Mouse (Mus musculus): ENCODE results near the gene Adamts14. TPM values are rescaled to one million over a fixed set of nuclear protein-coding genes. Genes with fewer than 3 reads are reported as not detected.

The Adamts14 gene
- polyA plus RNA-seq, 2 experiments = 0.13 to 0.21 TPM

GRCm38 (mm10) chr10:61194611-61195010 lies 78.6 kb downstream of the Adamts14 start:
- Histone ChIP-seq H3K9ac (replicated peaks) (no peak overlapping the region), H3K9me3 (ENCODE audit: control insufficient read depth, low read length) (no peaks in the 10 kb centered on the region), H3K27me3 (ENCODE audit: control insufficient read depth, insufficient read depth, low read length) (no peaks in the 10 kb centered on the region), H3K4me3 (ENCODE audit: insufficient read depth in 1 of 2, low read depth in 2 of 2, low read length in 2 of 2) (no peak overlapping the region), H3K4me1 (replicated peaks; ENCODE audit: control insufficient read depth in 2 of 2, insufficient read depth in 2 of 2, low read length in 1 of 2) (no peaks in the 10 kb centered on the region), H3K27ac (no peak overlapping the region), H3K4me2 (ENCODE audit: low read depth) (no peak overlapping the region), H3K36me3 (replicated peaks; ENCODE audit: control insufficient read depth, insufficient read depth, low read depth) (no peaks in the 10 kb centered on the region)
- TF ChIP-seq EP300 (IDR thresholded peaks at IDR 0.05; ENCODE audit: low read depth) (no peak), CTCF (IDR thresholded peaks at IDR 0.05; ENCODE audit: low read depth) (no peak)
- ATAC-seq (ENCODE audit: insufficient read depth) (no peak), DNase-seq (ENCODE audit: low read depth in 3 of 3, low spot score in 3 of 3) (no peak)
- WGBS (ENCODE audit: insufficient replicate concordance) = 69% methylated on average over 9 of the region's 9 CpGs

GRCm38 (mm10) chr10:61188010-61188409 lies 85.2 kb downstream of the Adamts14 start:
- Histone ChIP-seq H3K27ac (no peak overlapping the region), H3K9ac (replicated peaks) (no peak overlapping the region), H3K4me3 (ENCODE audit: insufficient read depth in 1 of 2, low read depth in 2 of 2, low read length in 2 of 2) (no peak overlapping the region), H3K4me1 (replicated peaks; ENCODE audit: control insufficient read depth in 2 of 2, insufficient read depth in 2 of 2, low read length in 1 of 2) (no peaks in the 10 kb centered on the region), H3K36me3 (replicated peaks; ENCODE audit: control insufficient read depth, insufficient read depth, low read depth) (no peaks in the 10 kb centered on the region), H3K4me2 (ENCODE audit: low read depth) (no peak overlapping the region), H3K9me3 (ENCODE audit: control insufficient read depth, low read length) (no peaks in the 10 kb centered on the region), H3K27me3 (ENCODE audit: control insufficient read depth, insufficient read depth, low read length) (no peaks in the 10 kb centered on the region)
- DNase-seq (ENCODE audit: low read depth in 3 of 3, low spot score in 3 of 3) (no peak), ATAC-seq (ENCODE audit: insufficient read depth) (no peak)
- 10% methylated on average over 3 of the region's 3 CpGs for WGBS (ENCODE audit: insufficient replicate concordance)
- TF ChIP-seq EP300 (IDR thresholded peaks at IDR 0.05; ENCODE audit: low read depth) = no peak
- TF ChIP-seq CTCF (IDR thresholded peaks at IDR 0.05; ENCODE audit: low read depth) = no peak

DNA sequence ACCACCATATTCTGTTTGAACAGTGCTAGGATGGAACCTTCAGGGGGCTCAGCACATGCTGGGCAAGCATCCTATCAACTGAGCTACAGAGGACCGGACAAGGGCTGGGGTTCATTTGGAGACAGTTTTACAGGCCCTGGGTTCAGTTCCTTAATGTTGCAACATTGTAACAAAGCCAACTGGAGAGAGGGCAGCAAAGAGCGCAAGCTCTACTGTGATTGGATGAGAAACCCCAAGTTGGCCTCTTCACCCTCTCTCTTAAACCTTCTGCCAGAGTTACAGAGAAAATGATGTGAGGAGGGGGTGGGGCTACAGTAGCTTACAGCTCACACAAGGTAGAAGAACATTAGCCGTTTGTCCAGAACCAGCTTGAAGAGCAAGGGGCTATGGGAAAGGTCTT lies 86.2 kb downstream of the Adamts14 start:
- no peaks in the 10 kb centered on the region for H3K36me3 ChIP-seq (replicated peaks; ENCODE audit: control insufficient read depth, insufficient read depth, low read depth)
- no peaks in the 10 kb centered on the region for H3K9me3 ChIP-seq (ENCODE audit: control insufficient read depth, low read length)
- H3K4me3 ChIP-seq (ENCODE audit: insufficient read depth in 1 of 2, low read depth in 2 of 2, low read length in 2 of 2) = no peak overlapping the region
- ATAC-seq (ENCODE audit: insufficient read depth) (no peak), DNase-seq (ENCODE audit: low read depth in 3 of 3, low spot score in 3 of 3) (no peak)
- 52% methylated on average over 3 of the region's 3 CpGs for WGBS (ENCODE audit: insufficient replicate concordance)
- H3K27me3 ChIP-seq (ENCODE audit: control insufficient read depth, insufficient read depth, low read length) = no peaks in the 10 kb centered on the region
- H3K4me1 ChIP-seq (replicated peaks; ENCODE audit: control insufficient read depth in 2 of 2, insufficient read depth in 2 of 2, low read length in 1 of 2) = no peaks in the 10 kb centered on the region
- no peak overlapping the region for H3K9ac ChIP-seq (replicated peaks)
- no peak overlapping the region for H3K27ac ChIP-seq
- H3K4me2 ChIP-seq (ENCODE audit: low read depth) = no peak overlapping the region
- TF ChIP-seq EP300 (IDR thresholded peaks at IDR 0.05; ENCODE audit: low read depth) (no peak), CTCF (IDR thresholded peaks at IDR 0.05; ENCODE audit: low read depth) (no peak)

GRCm38 (mm10) chr10:61179927-61180326 lies 93.3 kb downstream of the Adamts14 start:
- no peaks in the 10 kb centered on the region for H3K9me3 ChIP-seq (ENCODE audit: control insufficient read depth, low read length)
- H3K27me3 ChIP-seq (ENCODE audit: control insufficient read depth, insufficient read depth, low read length) = no peaks in the 10 kb centered on the region
- 59% methylated on average over 6 of the region's 6 CpGs for WGBS (ENCODE audit: insufficient replicate concordance)
- H3K4me1 ChIP-seq (replicated peaks; ENCODE audit: control insufficient read depth in 2 of 2, insufficient read depth in 2 of 2, low read length in 1 of 2) = no peaks in the 10 kb centered on the region
- no peak for DNase-seq (ENCODE audit: low read depth in 3 of 3, low spot score in 3 of 3)
- no peak overlapping the region for H3K9ac ChIP-seq (replicated peaks)
- H3K27ac ChIP-seq = no peak overlapping the region
- TF ChIP-seq CTCF (IDR thresholded peaks at IDR 0.05; ENCODE audit: low read depth) = no peak
- no peak for TF ChIP-seq EP300 (IDR thresholded peaks at IDR 0.05; ENCODE audit: low read depth)
- no peak overlapping the region for H3K4me3 ChIP-seq (ENCODE audit: insufficient read depth in 1 of 2, low read depth in 2 of 2, low read length in 2 of 2)
- no peak for ATAC-seq (ENCODE audit: insufficient read depth)
- H3K36me3 ChIP-seq (replicated peaks; ENCODE audit: control insufficient read depth, insufficient read depth, low read depth) = no peaks in the 10 kb centered on the region
- H3K4me2 ChIP-seq (ENCODE audit: low read depth) = no peak overlapping the region

- H3K9ac ChIP-seq (replicated peaks) = no peak overlapping the region
These were observed 94.6 kb downstream of the Adamts14 start for GRCm38 (mm10) chr10:61178687-61179086.

More at GRCm38 (mm10) chr10:61178687-61179086, 94.6 kb downstream of the Adamts14 start:
- Histone ChIP-seq H3K27ac (no peak overlapping the region), H3K4me2 (ENCODE audit: low read depth) (no peak overlapping the region), H3K9me3 (ENCODE audit: control insufficient read depth, low read length) (no peaks in the 10 kb centered on the region), H3K4me3 (ENCODE audit: insufficient read depth in 1 of 2, low read depth in 2 of 2, low read length in 2 of 2) (no peak overlapping the region), H3K4me1 (replicated peaks; ENCODE audit: control insufficient read depth in 2 of 2, insufficient read depth in 2 of 2, low read length in 1 of 2) (no peaks in the 10 kb centered on the region), H3K27me3 (ENCODE audit: control insufficient read depth, insufficient read depth, low read length) (no peaks in the 10 kb centered on the region), H3K36me3 (replicated peaks; ENCODE audit: control insufficient read depth, insufficient read depth, low read depth) (no peaks in the 10 kb centered on the region)
- DNase-seq (ENCODE audit: low read depth in 3 of 3, low spot score in 3 of 3) (no peak), ATAC-seq (ENCODE audit: insufficient read depth) (no peak)
- WGBS (ENCODE audit: insufficient replicate concordance) = 58% methylated on average over 8 of the region's 8 CpGs
- TF ChIP-seq CTCF (IDR thresholded peaks at IDR 0.05; ENCODE audit: low read depth) (no peak), EP300 (IDR thresholded peaks at IDR 0.05; ENCODE audit: low read depth) (no peak)

Measured in liver, embryonic 14.5 days (tissue).